8 mouse cellular contexts compared by ENCODE assay signal in the genomic region with DNA sequence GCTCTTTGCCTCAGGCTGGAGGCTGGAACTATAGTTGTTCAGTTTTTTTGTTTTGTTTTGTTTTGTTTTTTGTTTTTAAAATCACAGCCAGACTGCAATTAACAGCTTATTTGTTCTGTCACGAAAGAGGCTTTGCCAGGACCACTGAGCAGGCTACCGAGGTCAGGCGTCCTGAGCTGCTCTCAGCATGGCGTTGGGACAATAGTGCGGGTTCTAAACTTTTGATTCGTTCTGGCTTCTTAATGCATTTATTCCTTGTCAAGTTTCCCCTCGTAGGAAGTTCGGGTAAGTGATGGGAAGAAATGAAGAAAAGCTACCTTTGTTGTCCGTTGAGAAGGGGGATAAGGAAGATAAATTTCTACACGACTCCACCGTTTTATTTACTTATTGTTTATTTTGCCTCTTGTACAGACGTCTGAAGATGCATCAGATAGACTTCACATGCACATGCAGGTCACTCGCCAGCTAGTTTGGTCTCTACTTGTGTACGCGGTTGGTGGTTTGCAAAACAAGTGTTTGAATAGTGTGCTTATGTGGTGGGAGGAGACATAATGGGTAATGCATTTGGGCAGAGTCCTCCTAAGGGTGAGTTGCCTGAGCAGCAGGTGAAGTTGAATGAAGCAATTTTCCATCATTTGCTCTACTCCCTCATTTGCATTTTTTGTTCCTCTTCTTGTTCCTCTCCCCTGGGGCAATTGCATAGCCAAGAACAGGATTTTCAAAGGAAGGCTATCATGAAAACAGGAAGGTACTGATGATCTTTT. TPM values are rescaled to one million over a fixed set of nuclear protein-coding genes. Genes with fewer than 3 reads are reported as not detected.
A peak's percentile ranks its signal among the peaks of the same experiment; 100 is the strongest.
DNase-seq lines count a peak whose midpoint lies in the region; ATAC-seq lines count a peak whose summit lies in the region.

No protein-coding gene starts in this region.

- no peaks in the 10 kb centered on the region for H3K9me3 ChIP-seq in hindbrain, embryonic 16.5 days (ENCODE audit: control insufficient read depth, low read length)
- no peaks in the 10 kb centered on the region for H3K9me3 ChIP-seq in neural tube, embryonic 15.5 days (replicated peaks)

- peak; percentile 14; the same call in 1 of the 2 replicates for ATAC-seq in hindbrain, embryonic 16.5 days
- peak; percentile 8; the same call in 1 of the 2 replicates for ATAC-seq in neural tube, embryonic 15.5 days (ENCODE audit: low FRiP score)
- ATAC-seq in erythroblast, adult 5-6 weeks (replicated peaks; ENCODE audit: low FRiP score, poor library complexity, severe bottlenecking): no peak

- 2% methylated on average over 15 of the region's 15 CpGs for WGBS in hindbrain, embryonic 16.5 days
- 2% methylated on average over 15 of the region's 15 CpGs for WGBS in neural tube, embryonic 15.5 days

- peak overlapping the region; percentile 95 for H3K27ac ChIP-seq in hindbrain, embryonic 16.5 days (ENCODE audit: low read depth, low read length)
- H3K27ac ChIP-seq in neural tube, embryonic 15.5 days (replicated peaks): peak overlapping the region; percentile 91

- H3K4me2 ChIP-seq in hindbrain, embryonic 16.5 days (ENCODE audit: low read length): peak overlapping the region; percentile 84
- peak overlapping the region; percentile 62 for H3K4me2 ChIP-seq in neural tube, embryonic 15.5 days

- peaks cover 5% of the 10 kb centered on the region for H3K4me1 ChIP-seq in hindbrain, embryonic 16.5 days (ENCODE audit: control insufficient read depth, insufficient read depth, low read depth, low read length)
- H3K4me1 ChIP-seq in neural tube, embryonic 15.5 days: peaks cover 17% of the 10 kb centered on the region

- no peaks in the 10 kb centered on the region for H3K36me3 ChIP-seq in hindbrain, embryonic 16.5 days (ENCODE audit: control insufficient read depth, insufficient read depth, low read length)
- no peaks in the 10 kb centered on the region for H3K36me3 ChIP-seq in neural tube, embryonic 15.5 days

- H3K27me3 ChIP-seq in hindbrain, embryonic 16.5 days (replicated peaks; ENCODE audit: control insufficient read depth, insufficient read depth, low read length): no peaks in the 10 kb centered on the region
- no peaks in the 10 kb centered on the region for H3K27me3 ChIP-seq in neural tube, embryonic 15.5 days (replicated peaks)

- peak overlapping the region; percentile 90 for H3K9ac ChIP-seq in hindbrain, embryonic 16.5 days (ENCODE audit: low read depth, low read length)
- peak overlapping the region; percentile 74 for H3K9ac ChIP-seq in neural tube, embryonic 15.5 days (replicated peaks)

- intact Hi-C loops in left cerebral cortex, postnatal 25 days (cut with DNase I): loop anchor here (2.0 kb wide), 1 partner anchor 452 kb away; no protein-coding TSS in a partner anchor
- intact Hi-C loops in left cerebral cortex, postnatal 36 days (cut with DNase I): no loop called here
- intact Hi-C loops in left cerebral cortex, postnatal 4 days (cut with DNase I): no loop called here

- peak overlapping the region; percentile 67 for H3K4me3 ChIP-seq in hindbrain, embryonic 16.5 days (ENCODE audit: low read length)
- peak overlapping the region; percentile 56 for H3K4me3 ChIP-seq in neural tube, embryonic 15.5 days (replicated peaks)

- DNase-seq in left cerebral cortex, postnatal 25 days (ENCODE audit: low spot score in 2 of 2): peak; percentile 23 to 29
- no peak for DNase-seq in left cerebral cortex, postnatal 36 days (ENCODE audit: low spot score in 2 of 2)
- DNase-seq in embryo, embryonic 11 days: peak; percentile 18
- DNase-seq in thymus, postnatal 36 days: no peak
- DNase-seq in left cerebral cortex, postnatal 4 days: no peak

RNA-seq across cellular contexts. Expression of gene Adgrb3, which starts 1.4 kb away (rescaled TPM):
- 100 to 1,000 TPM; 105 to 110 TPM for total RNA-seq in left cerebral cortex, postnatal 25 days (2021)
- total RNA-seq in left cerebral cortex, postnatal 36 days (2021): 100 to 1,000 TPM; 102 to 114 TPM
- 52.9 and 54.7 TPM in 2 replicates for polyA plus RNA-seq in hindbrain, embryonic 16.5 days (2015; fragmentation: Nextera tagmentation; extraction: Ambion mirVana)
- polyA plus RNA-seq in neural tube, embryonic 15.5 days (2015; fragmentation: Nextera tagmentation; extraction: Ambion mirVana): 40.6 and 49.9 TPM in 2 replicates
- not detected in 2 replicates for total RNA-seq in erythroblast, adult 5-6 weeks (2015; ENCODE audit: low replicate concordance)
- total RNA-seq in erythroblast, adult 5-6 weeks (2017; ENCODE audit: low replicate concordance): 0.56 TPM in 1 of 2 replicates, not detected in the other
- 100 to 1,000 TPM; 152 to 155 TPM for total RNA-seq in left cerebral cortex, postnatal 4 days (2021)

Comparison
In these comparisons a context has a peak if more than half of its experiments do, and no peak if none do; other contexts are left out.
1. DNase-seq: peak in left cerebral cortex, postnatal 25 days (2 of 2) and embryo, embryonic 11 days (single experiment); none in left cerebral cortex, postnatal 36 days (0 of 2), thymus, postnatal 36 days (0 of 2) and left cerebral cortex, postnatal 4 days (single experiment).
2. RNA of gene Adgrb3, which starts 1.4 kb away (total RNA-seq): 152 to 155 TPM in left cerebral cortex, postnatal 4 days, 102 to 114 TPM in left cerebral cortex, postnatal 36 days and 105 to 110 TPM in left cerebral cortex, postnatal 25 days; 0.56 TPM in erythroblast, adult 5-6 weeks; every median in the first group is over 10 times any median in the second.